Mouse (Mus musculus) lung, embryonic 14.5 days (tissue): ENCODE measurements around the gene Zfp367. TPM values are rescaled to one million over a fixed set of nuclear protein-coding genes. Genes with fewer than 3 reads are reported as not detected.

Experiments
- ATAC-seq: fragments of 200-750 bp; cut with Nextera tagmentation; 2 replicates; pipeline ENCODE4 v1.8.0; 2017; ENCODE audit warnings: mild to moderate bottlenecking, moderate TSS enrichment, moderate library complexity; ENCODE audit not compliant: insufficient read depth
- DNase-seq: peaks from one replicate; pipeline ENCODE4 v3.0.0-alpha.2; 2015
- H3K27ac ChIP-seq: fragments of 300-500 bp; sonication (generic); 2 replicates; pipeline ENCODE4 v1.5.1; 2014; ENCODE audit warnings: low read depth, mild to moderate bottlenecking, moderate library complexity
- H3K27me3 ChIP-seq: fragments of 300-500 bp; sonication (generic); 2 replicates; pipeline ENCODE4 v1.6.1; 2014; ENCODE audit warnings: low read length, control low read depth; ENCODE audit not compliant: insufficient read depth
- H3K36me3 ChIP-seq: fragments of 300-500 bp; sonication (generic); 2 replicates; pipeline ENCODE4 v1.6.1; 2014; ENCODE audit warnings: control low read depth; ENCODE audit not compliant: insufficient read depth
- H3K4me1 ChIP-seq: fragments of 300-500 bp; sonication (generic); 2 replicates; pipeline ENCODE4 v1.6.1; 2014; ENCODE audit warnings: antibody characterized with exemption, control low read depth; ENCODE audit not compliant: insufficient read depth
- H3K4me2 ChIP-seq: fragments of 300-500 bp; sonication (generic); 2 replicates; pipeline ENCODE4 v1.6.1; 2014; ENCODE audit warnings: mild to moderate bottlenecking
- H3K4me3 ChIP-seq: fragments of 300-500 bp; sonication (generic); 2 replicates; pipeline ENCODE4 v1.5.1; 2014; ENCODE audit warnings: low read depth, low read length
- H3K9ac ChIP-seq: fragments of 300-500 bp; sonication (generic); 2 replicates; pipeline ENCODE4 v1.6.1; 2014
- H3K9me3 ChIP-seq: fragments of 300-500 bp; sonication (generic); 2 replicates; pipeline ENCODE4 v1.6.1; 2016; ENCODE audit warnings: low read depth, low read length, control low read depth
- CTCF ChIP-seq: IDR thresholded peaks from 2 replicates; pipeline ENCODE4 v1.5.1; 2016; ENCODE audit warnings: antibody characterized with exemption, low read depth
- WGBS: fragments of 180-500 bp; shearing (Covaris S2); extraction: QIAGEN DNeasy Blood & Tissue Kit; methylation state at CpG from one replicate; pipeline ENCODE4 v1.1.7; 2014; 5-methylcytosine and 5-hydroxymethylcytosine counted together
- polyA plus RNA-seq: library from polyadenylated mRNA; unstranded; fragments of >200 nt; fragmentation: Nextera tagmentation; extraction: Ambion mirVana; gene quantifications from 2 replicates; pipeline ENCODE4 v1.2.1, GENCODE M21; 2014

Gene Zfp367
- polyA plus RNA-seq, 1 experiment from 2014 or later, result 29.5 TPM

- ATAC-seq, result no peak
- Histone ChIP-seq H3K27ac (peak overlapping the region; percentile 87), H3K9me3 (no peaks in the 10 kb centered on the region), H3K4me3 (no peak overlapping the region), H3K27me3 (no peaks in the 10 kb centered on the region), H3K36me3 (no peaks in the 10 kb centered on the region), H3K4me2 (0 out of 2 replicates have a peak overlapping the region, but pooled peaks have one; percentile 29), H3K9ac (no peak overlapping the region), H3K4me1 (peaks cover 6% of the 10 kb centered on the region; the same call in 1 of the 2 replicates)
- peak; percentile 82 for DNase-seq
- peak; percentile 68 for TF ChIP-seq CTCF
- WGBS, result 11% methylated on average over 1 of the region's 1 CpGs
Observed at GRCm38 (mm10) chr13:64155171-64155571, 2.2 kb upstream of the Zfp367 start.

DNA sequence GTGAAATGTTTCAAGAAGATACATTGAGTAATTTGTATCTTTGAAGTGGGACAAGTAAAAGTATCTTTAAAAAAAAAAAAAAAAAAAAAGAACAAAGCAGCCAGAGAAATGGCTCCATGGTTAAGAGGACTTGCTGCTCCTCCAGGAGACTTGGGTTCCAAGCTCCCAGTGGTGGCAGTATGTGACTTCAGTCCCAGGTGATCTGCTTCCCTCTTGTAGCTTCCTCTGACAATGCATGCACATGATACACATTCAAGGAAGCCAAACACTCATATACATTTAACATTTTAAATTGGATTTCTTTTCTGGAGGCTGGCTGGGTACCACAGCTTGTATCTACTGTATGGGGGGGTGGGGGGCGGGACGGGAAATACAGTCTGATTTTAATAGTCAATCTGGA is 1.6 kb upstream of the Zfp367 start:
- H3K9me3 ChIP-seq, result no peaks in the 10 kb centered on the region
- peak overlapping the region; percentile 29; the same call in 1 of the 2 replicates for H3K4me2 ChIP-seq
- TF ChIP-seq CTCF, result no peak
- H3K27me3 ChIP-seq, result no peaks in the 10 kb centered on the region
- DNase-seq (peak; percentile 14), ATAC-seq (no peak)
- H3K27ac ChIP-seq, result peak overlapping the region; percentile 26
- peaks cover 6% of the 10 kb centered on the region; the same call in 1 of the 2 replicates for H3K4me1 ChIP-seq
- no peaks in the 10 kb centered on the region for H3K36me3 ChIP-seq
- no peak overlapping the region for H3K4me3 ChIP-seq
- 44% methylated on average over 2 of the region's 2 CpGs for WGBS
- H3K9ac ChIP-seq, result no peak overlapping the region

DNA sequence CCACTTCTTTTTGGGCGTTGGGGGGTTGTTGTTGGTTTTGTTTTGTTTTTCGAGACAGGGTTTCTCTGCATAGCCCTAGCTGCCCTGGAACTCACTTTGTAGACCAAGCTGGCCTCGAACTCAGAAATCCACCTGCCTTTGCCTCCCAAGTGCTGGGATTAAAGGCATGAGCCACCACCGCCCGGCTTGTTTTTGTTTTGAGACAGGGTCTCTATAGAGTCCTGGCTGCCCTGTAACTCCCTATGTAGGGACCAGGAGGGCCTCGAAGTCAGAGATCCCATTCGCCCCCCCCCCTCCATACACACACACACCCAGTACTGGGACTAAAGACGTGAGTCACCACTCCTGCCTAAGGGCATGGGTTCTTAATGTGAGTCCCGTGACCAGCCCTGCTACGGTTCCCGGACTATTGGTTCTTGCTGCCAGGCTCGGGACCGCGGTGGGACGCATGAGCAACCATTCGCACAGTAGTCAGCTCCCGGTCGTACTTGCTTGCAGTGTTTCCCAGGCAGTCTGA is 807 bp upstream of the Zfp367 start:
- Histone ChIP-seq H3K4me2 (peak overlapping the region; percentile 90), H3K27me3 (no peaks in the 10 kb centered on the region), H3K27ac (peak overlapping the region; percentile 67), H3K9me3 (no peaks in the 10 kb centered on the region), H3K36me3 (no peaks in the 10 kb centered on the region), H3K4me3 (peak overlapping the region; percentile 88), H3K4me1 (peaks cover 6% of the 10 kb centered on the region; the same call in 1 of the 2 replicates), H3K9ac (peak overlapping the region; percentile 42)
- peak; percentile 57; the same call in 1 of the 2 replicates for ATAC-seq
- peak; percentile 51 for DNase-seq
- 1% methylated on average over 18 of the region's 18 CpGs for WGBS
- no peak for TF ChIP-seq CTCF

DNA sequence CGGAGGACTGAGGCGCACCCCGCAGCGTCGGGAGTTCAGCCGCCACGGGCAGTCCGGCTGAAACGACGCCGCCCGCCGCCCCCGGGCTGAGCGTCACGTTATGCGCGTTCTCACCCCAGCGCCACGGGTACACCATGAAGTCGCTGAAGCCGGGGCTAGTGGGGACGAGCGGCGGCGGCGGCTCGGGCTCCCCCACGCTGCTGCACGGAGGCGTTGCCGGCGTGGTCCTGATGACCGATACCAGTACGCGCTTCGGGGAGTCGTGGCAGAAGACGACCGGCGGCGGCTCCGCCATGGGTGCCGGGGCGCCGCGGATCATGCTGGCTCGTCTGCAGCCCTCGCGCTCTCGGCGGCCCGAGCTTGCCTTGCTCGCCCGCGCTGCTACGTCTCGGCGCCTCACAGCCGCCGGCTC is 325 bp downstream of the Zfp367 start:
- no peak for TF ChIP-seq CTCF
- Histone ChIP-seq H3K9me3 (no peaks in the 10 kb centered on the region), H3K27me3 (no peaks in the 10 kb centered on the region), H3K36me3 (no peaks in the 10 kb centered on the region), H3K4me1 (peaks cover 6% of the 10 kb centered on the region; the same call in 1 of the 2 replicates), H3K9ac (peak overlapping the region; percentile 87), H3K4me2 (peak overlapping the region; percentile 90), H3K27ac (peak overlapping the region; percentile 94), H3K4me3 (peak overlapping the region; percentile 88)
- peak; percentile 15 for ATAC-seq
- DNase-seq, result peak; percentile 58
- under 1% methylated on average over 61 of the region's 61 CpGs for WGBS

DNA sequence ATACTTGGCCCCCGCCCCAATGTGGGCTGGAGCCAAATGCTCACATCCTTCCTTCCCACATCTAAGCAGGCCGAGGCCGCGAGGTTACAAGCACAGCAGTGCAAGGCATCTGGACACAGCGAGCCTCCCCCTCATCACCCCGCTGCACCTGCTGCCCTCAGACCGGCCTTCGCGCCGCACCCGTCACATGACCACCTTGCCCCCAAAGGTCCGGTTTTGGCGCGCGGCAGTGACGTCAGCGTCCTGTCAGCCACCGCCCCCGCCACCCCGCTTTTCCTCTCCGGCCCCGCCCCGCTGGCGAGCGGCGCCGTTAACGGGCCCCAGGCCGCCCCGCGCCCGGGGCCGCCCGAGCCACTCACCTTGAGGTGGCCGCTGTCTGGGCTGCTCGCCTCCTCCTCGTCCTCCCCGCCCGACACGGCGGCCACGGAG is 747 bp downstream of the Zfp367 start:
- peak overlapping the region; percentile 90 for H3K4me2 ChIP-seq
- ATAC-seq (peak; percentile 16), DNase-seq (peak; percentile 90)
- no peaks in the 10 kb centered on the region for H3K36me3 ChIP-seq
- peak overlapping the region; percentile 88 for H3K4me3 ChIP-seq
- TF ChIP-seq CTCF, result no peak
- peaks cover 6% of the 10 kb centered on the region; the same call in 1 of the 2 replicates for H3K4me1 ChIP-seq
- H3K27me3 ChIP-seq, result no peaks in the 10 kb centered on the region
- H3K27ac ChIP-seq, result peak overlapping the region; percentile 94
- WGBS, result under 1% methylated on average over 40 of the region's 42 CpGs
- H3K9ac ChIP-seq, result peak overlapping the region; percentile 87
- H3K9me3 ChIP-seq, result no peaks in the 10 kb centered on the region

- ATAC-seq (no peak), DNase-seq (no peak)
- Histone ChIP-seq H3K9me3 (no peaks in the 10 kb centered on the region), H3K4me3 (no peak overlapping the region), H3K9ac (no peak overlapping the region), H3K27ac (no peak overlapping the region), H3K27me3 (no peaks in the 10 kb centered on the region), H3K4me2 (peak overlapping the region; percentile 90; the same call in 1 of the 2 replicates), H3K36me3 (no peaks in the 10 kb centered on the region), H3K4me1 (peaks cover 6% of the 10 kb centered on the region; the same call in 1 of the 2 replicates)
- no peak for TF ChIP-seq CTCF
- WGBS, result 47% methylated on average over 5 of the region's 5 CpGs
Observed at GRCm38 (mm10) chr13:64150121-64150520, 2.9 kb downstream of the Zfp367 start.

- no peaks in the 10 kb centered on the region for H3K9me3 ChIP-seq
- peak overlapping the region; percentile 33; the same call in 1 of the 2 replicates for H3K27ac ChIP-seq
- H3K9ac ChIP-seq, result peak overlapping the region; percentile 71
- TF ChIP-seq CTCF, result peak; percentile 55
- peak; percentile 75 for DNase-seq
- 38% methylated on average over 15 of the region's 15 CpGs for WGBS
- peaks cover 18% of the 10 kb centered on the region for H3K36me3 ChIP-seq
- no peaks in the 10 kb centered on the region for H3K4me1 ChIP-seq
- peak overlapping the region; percentile 79 for H3K4me2 ChIP-seq
- peak overlapping the region; percentile 60 for H3K4me3 ChIP-seq
- no peaks in the 10 kb centered on the region for H3K27me3 ChIP-seq
- peak; percentile 88 for ATAC-seq
Observed at GRCm38 (mm10) chr13:64129616-64130375, 23.2 kb downstream of the Zfp367 start.
